Mouse (Mus musculus): ENCODE measurements around the gene Atl1.

Gene Atl1

DNA sequence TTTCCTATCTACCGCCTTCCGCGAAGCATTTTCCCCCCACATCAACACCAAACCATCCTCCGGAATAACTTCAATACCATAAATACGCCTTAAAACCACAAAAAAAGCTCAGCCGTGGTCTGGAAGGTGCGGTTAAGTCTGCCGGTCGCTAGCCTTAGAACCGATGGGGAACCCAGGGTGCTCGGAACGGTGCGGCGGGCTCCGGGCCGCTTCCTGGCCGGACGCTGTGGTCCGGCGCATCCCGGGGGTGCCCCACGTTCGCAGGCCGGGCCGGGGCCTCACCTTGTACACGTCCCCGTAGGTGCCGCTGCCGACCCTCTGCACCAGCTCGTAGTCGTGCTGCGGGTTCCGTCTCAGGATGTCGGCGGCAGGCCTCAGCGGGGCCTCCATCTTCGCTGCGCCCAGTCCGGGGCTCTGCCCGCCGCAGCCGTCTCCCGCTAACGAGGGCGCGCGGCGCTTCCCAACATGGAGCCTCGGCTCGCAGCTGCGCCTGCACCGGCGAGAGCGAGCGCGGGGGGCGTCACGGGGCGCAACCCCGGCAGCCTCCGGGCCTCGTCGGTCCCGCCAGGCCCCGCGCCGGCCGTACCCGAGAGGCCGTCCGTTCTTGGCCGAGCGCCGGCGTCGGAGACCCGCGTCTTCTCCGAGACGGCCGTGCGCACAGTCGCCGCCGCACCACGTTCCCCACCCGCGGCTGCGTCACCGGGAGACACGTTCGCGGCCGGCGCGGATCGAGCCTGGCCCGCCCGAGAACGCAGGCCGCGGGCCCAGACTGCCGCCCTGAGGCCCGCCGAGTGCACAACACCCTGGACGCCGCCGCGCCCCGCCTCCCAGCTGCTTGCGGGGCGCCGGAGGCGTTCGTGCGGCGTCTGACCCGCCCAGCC is at the start of gene Atl1, which contains the start of gene Map4k5:
Atl1 (plus strand) TSS at position 244 of the 881 bp plus-strand sequence.
Map4k5 (minus strand) TSS at position 830 of the 881 bp plus-strand sequence.
- peak; percentile 83 to 88 for DNase-seq

DNA sequence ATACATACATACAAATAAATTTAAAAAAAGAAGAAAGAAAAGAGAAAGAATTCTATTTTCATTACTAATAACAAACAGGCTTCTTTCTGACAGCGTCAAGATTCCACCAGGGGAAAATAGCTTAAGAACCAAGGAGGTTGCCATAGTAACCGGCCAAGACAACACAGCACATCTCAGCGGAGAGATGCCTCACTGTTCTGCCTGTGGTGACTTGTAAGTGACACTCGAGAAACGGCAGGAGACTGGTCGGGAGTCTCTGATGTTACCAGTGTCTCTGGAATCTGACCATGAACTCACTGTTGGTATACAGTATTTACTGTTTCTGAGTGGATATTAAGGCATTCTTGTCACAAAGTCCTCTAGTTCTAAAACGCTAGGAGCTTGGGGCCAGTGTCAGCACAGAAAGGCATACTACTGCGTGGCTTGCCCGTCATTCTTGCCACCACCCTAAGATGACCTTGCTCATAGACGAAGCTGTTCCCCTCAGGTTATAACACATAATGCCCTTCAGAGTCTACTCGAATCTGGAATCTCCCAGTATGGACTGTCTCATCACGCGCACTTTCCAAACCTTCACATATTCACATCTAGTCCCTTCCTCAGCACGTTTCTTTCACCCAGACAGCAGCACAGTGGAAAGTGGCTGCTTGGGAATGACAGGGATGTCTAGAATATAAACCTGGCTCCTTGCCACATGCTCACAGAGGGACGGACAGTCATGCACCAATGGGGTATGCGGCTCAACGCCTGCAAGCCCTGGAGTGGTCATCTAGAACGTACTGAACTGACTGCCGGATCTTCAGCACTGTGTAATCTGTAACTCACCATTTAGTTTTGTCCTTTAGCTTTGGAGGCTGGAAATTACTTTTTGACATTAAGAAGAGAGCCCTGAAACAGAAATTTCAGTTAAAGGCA is 48.6 kb upstream of the Atl1 start:
- no peak for DNase-seq

DNA sequence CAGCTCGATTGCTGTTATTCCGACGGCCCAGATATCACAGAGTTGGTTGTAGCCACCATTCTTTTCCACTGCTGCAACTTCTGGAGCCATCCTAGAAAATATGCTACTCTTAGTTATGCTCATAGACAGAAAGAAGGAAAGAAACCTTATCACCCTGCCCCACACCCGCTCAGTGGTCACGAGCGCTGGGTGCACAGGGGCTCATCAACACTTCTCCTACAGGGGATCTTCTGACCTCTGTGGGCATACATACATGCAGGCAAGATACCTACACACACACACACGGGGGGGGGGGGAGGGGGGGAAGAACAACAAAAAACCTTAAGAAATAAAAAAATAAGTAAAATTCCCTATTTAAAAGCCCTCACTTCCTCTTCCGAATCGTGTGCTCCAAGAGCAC is 46.7 kb upstream of the Atl1 start:
- DNase-seq = no peak

DNA sequence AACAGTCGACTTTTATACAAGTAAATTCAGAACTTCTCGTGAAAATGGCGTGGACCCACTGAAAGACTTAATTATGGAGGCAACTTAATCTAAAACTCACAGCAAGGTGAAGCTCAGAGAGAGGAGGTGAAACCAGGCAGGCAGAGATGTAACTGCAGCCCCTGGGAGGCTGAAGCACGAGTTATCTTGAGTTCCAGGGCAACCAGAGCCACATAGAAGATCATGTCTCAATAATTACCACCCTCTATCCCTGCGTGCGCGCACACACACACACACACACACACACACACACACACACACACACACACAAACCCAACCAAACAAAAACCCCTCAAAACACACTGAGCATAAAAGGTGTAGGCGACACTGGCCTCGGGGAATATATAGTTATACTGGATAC is 45.9 kb upstream of the Atl1 start:
- DNase-seq = no peak

DNA sequence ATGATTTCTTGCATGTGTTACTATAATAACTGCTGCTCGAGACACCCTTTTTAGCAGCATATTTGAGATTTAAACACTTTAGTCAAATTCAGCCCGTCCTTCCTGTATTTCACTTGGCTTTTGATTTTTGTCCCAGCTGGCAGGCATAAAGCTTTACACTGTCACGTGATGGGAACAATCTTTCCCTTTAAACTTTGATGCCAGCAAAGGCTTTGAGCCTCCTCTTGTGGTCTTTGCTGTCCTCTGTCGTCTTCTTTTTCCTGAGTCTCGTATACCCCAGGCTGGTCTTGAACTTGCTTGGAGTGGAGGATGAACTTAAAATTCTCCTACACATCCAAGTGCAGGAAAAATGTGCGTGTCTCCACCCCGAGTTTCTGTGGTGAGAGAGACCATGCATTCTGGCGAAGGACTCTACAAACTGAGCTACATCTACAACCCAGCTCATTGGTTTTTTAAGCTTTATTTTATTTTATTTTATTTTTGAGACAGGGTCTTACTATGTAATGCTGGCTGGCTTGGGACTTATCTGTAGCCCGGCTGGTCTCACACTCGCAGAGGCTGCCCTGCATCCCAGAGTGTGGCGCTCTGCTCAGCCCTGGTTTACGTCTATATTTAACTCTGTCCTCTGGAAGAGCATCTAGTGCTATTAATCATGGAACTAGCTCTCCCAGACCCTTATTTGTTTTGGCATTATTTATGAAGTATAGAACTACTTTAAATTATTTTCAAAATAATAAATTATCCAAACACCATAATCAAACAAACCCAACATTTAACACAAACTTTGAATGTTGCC is 44.1 kb upstream of the Atl1 start:
- no peak for DNase-seq

DNA sequence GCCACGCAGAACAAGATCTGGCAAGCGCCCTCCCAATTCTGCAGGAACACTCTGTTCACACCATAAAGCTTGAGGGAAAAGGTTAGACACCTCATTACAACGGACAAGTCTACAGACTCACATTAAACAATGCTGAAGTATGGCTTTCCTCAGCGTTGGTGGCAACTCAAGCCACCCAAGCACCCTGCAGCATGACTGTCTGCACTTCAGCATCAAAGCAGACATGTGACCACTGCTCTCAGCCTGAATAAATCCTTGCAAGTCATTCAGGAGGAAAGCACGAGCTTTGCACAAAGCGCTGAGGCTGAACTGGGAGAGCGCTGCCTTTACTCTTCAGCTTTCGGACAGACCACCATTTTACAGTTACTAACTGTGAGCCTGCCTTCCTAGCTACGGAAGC is 40.1 kb upstream of the Atl1 start:
- no peak for DNase-seq

DNA sequence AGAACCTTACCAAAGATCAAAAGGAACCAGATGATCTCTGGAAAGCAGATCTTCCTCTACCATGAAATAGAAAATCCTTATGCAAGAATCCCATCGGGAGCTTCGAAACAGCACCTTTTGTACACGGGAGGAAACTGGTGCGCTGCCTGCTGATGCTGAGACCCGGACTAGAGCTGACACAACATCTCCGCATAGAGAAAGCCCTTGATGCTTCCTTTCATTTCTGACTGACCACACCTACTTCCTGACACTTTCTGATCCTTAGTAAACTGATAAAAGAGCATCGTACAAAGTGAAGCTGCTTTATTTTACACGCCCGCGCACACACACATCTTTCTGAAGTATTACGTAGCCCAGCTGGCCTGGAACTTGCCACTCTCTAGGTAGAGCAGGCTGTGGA is 39.0 kb upstream of the Atl1 start:
- DNase-seq = no peak

DNA sequence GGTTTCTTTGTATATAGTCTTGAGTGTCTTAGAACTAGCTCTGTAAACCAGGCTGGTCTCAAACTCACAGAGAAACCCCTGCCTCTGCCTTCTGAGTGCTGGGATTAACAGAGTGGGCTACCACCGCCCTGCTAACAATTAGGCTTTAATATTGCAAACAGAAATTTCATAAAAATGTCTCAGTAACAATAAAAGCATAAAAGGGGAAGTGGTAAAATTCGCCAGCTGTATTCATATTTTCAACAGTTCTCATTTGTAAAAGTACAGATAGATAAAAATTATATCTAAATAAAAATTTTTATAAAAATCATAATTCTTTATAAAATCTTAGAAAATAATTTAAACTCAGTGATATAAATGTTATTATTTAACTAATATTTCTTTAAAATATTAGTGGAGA is 38.5 kb upstream of the Atl1 start:
- no peak for DNase-seq

DNA sequence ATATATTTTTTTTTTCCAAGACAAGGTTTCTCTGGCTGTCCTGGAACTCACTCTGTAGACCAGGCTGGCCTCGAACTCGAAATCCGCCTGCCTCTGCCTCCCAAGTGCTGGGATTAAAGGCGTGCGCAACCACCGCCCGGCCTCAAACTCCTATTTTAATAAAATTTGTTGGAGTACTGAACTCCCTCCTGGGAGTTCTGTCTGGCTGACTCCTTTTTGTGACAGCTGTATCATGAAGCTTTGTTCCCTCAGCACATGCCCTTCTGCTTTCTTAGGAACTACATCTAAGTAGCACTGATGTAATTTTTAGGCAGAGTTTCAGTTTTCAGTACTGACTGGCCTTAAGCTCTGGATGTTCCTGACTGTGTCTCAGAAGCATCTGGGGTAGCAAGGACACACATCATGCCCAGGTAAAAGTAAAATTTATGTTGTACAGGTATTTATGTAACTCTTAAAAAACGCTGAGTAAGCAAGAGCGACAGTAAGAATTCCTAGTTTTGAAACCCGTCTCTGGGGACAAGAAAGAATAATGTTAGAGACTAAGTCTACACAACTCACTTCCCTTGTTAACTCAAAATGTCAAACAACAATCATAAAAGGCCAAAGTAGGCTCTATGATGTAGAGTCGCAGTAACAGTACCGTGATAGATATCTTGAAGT is 36.6 kb upstream of the Atl1 start:
- DNase-seq = no peak

DNA sequence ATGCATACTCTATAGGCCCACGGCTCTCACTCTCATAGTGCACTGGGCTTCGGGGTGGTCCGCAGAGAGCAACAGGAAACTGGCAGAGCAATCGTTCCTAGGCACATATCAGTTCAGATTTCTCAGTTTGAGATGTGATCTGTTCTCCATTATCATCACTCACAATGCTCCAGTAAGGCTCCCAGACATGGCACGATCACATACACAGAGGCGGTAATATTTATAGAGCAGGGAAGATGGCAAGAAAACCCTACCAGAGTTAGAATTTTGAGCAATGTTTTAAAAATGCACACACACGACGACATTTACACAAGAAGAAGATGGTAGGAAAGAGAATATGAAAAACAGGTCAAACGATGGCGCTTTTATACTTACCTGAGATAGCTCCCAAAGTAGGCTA is 36.0 kb upstream of the Atl1 start:
- DNase-seq = no peak

DNA sequence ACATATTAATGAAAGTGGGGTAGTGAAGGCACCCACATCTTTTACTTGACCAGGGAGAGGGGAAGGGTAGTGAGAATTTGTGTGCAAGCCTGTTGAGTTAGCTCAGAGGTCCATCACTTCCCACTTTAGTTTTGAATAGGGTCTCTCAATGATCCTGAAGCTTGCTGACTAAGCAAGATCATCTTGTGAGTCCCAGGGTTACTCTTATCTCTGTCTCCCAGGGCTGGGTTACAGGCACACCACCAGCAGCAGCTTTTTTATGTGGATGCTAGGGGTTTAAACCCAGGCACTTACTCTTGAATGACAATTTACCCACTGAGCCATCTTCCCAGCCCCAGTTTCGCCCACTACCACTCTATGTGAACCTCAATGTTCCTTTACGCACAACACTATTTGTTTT is 34.8 kb upstream of the Atl1 start:
- no peak for DNase-seq

DNA sequence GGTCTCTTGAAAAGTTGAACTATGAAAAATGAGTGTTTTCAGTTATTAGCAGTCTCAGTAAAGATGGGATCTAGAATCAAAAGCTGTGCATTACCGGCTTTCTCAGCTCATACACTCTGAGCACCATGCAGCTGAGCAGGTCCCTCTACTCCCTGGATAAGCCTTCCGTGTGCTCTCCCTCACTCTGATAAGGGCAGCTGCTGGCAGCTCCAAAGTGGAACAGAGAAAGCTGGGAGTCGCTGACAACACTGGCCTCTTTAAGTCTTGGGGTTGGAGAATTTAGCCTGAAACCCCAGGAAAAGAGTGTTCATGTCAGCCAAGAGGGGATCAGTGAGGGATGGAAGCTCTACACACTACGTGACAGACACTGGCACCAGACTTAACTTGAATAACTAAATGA is 33.6 kb upstream of the Atl1 start:
- no peak for DNase-seq

DNA sequence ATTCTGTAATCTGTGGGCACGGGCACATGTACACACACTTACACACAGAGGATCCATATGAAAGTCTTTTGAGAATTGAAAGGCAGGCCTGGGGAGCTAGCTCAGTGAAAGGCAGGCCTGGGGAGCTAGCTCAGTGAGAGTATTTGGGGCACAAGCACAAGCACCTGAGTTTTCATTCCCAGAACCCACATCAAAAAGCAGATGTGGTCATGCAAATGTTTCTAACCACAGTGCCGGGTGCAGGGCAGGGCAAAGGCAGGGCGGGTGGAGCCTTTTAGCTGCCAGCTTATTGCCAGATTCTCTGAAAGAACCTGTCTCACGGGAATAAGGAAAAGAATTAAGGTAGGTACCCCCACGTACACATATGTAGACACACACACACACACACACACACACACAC is 28.9 kb upstream of the Atl1 start:
- no peak for DNase-seq

DNA sequence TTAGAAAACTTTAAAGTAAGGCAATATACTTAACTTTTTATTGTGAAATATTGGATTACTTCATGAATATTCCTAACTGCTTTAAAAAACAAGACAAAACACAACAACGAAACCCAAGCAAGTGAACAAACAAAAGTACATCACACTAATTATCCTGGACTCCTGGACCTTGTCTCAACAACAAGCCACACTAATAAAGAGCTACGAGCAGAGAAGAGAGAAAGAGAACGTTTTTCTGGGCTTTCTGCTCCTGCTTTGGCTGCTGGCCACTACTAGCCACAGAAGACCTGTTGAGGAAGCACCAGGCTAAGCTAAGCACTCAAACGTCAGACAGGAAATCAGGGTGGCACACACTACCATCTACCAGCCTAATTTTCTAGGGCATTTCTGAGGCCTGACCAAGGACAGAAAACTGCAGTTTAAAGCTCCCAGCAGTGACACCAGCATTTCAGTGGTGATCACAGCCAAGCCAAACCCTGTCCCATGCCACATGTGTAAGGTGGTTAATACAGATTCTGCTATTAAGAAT is 28.2 kb upstream of the Atl1 start:
- no peak for DNase-seq

DNA sequence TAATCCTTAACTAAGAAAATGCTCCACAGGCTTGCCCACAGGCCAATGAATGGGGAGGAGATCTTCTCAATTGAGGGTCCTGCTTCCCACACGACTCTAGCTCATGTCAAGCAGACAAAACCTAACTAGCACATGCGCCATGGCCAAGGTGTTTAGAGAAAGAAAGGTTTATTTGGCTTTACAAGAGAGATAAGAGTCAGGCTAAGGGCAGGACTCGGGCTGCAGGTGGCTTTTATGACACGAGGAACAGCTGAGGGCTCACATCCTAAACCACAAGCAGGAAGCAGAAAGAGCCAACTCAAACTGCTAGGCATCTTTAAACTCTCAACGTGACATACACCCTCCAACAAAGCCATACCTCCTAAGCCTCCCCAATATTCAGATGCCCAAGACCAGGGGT is 25.1 kb upstream of the Atl1 start:
- DNase-seq = no peak

DNA sequence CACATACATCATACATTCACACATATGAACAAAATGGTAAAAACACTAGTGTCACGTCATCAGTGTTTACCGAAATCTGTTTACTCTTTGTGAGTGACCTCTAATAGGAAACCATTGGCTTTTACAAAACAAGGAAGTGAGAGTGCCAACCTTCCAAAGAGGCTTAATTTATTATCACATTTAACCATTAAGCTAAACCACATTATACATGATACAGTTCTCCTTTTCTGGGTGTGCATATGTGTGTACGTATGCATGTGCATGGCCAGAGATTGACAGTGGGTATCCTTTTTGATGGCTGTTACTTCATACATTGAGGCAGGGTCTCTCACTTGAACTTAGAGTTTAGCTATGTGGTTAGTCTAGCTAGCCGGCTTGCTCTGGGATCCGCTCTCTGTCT is 20.8 kb upstream of the Atl1 start:
- DNase-seq = no peak

DNA sequence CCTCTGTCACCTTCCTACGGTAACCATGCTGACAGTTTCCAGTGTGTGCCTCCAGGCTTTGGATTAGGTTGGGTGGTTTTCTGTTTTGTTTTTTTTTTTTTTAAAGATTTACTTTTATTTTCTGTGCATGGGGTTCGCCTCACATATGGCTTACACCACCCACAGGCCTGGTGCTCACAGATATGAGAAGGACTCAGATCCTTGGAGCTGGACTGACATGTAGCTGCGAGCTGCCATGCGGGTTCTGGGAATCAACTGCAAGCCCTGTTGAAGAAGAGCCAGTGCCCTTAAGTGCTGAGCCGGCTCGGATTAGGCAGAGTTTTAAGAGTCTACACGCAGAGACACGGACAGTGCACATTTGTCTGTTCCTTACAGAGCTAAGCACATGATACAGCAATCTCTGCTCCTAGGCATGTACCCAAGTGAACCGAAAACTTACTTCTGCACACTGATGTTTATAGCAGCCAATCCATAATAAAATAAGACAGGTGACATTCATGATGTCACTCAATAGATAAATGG is 14.5 kb upstream of the Atl1 start:
- no peak for DNase-seq

DNA sequence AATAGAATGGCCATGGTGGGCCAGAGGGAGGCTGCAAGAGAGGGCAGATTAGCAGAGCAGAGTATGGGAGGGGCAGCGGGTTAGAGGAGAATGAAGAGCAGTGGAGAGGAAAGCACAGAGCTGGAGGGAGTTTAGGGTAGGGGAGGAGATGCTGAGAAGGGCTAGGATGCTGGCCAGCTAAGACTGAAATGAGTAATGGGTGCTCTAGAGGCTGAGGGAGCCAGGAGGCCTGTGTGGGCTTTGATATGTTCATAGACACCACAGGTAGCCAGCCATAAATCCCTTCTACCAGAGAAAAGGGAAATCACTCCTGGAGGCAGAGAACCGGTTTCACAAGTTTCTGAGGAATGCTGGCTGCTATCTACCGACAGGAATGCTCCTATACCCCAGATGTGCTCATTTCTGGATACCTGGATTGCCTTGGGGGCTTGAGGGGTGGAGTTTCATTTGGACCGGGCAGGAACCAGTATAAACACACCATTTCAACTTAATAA is 13.2 kb upstream of the Atl1 start:
- peak; percentile 45 to 70 for DNase-seq

DNA sequence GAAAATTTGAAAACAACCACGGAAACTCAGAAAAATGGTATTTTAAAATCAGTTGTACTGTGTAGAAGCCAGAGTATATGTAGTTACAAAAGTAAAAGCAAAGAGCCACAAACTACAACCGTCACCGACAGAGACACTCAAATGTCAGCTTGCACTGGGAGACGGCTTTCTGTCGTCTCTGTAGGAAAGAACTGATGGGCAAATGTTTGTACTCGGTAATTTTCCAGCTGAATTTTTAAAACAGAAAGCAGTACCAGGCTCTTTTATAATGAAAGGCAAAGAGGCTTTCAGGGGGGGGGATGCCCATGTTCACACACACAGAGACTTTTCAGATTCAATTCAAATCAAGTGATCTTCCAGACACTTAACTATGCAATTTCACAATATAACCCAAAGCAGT is 12.7 kb upstream of the Atl1 start:
- no peak for DNase-seq

DNA sequence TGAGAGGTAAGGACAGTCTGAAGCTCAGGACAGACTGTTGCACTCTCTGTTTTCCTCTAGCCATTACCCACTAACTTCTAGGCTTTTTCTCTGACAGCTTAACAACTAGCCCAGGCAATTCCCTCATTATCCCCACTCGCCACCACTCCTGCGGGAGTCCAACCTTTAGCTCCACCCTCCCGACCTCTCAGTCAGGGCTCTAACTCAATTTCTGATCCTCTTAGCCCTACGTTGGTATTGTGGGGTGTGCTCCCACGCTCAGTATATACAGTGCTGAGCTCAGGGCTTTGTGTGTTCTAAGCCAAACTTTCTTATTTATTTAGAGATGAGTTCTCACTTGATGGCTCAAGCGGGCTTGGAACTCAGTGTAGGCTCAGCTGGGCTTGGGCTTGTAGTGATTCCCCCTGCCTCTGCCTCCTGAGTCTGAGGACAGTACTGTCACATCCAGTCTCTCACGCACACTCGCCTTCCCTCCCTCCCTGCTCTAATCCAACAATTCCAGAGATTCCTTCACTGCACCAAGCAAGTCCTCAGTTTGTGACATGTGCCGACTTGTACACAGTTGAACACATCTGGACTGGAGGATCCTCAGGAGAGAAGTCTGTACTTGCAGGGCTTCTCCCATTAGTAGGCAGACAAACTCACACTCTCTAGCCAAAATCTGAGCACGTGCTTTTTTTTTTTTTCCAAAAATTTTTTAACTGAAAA is 11.1 kb upstream of the Atl1 start:
- DNase-seq = no peak

DNA sequence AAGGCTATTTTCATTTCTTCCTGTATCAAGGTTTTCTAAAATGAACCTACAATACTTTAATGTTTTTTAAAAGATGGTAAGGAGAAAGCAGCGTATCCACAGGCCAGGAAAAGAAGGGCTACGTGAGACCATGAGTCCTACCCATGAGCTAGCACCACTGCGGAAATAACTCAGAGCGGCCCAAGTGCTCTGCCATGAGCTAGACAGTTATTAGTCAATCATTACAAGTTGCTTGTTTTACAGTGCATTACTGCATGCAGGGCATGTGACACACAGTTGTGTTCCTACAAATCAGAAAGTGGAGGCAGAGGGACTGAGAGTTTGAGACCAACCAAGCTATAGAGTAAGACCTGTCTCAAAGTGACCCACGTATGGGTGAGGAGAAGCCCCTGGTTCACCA is 8.4 kb upstream of the Atl1 start:
- peak; percentile 31 to 36 for DNase-seq
